Mouse (Mus musculus): ENCODE results near the gene Spocd1.
A peak's percentile ranks its signal among the peaks of the same experiment; 100 is the strongest.

Gene Spocd1

DNA sequence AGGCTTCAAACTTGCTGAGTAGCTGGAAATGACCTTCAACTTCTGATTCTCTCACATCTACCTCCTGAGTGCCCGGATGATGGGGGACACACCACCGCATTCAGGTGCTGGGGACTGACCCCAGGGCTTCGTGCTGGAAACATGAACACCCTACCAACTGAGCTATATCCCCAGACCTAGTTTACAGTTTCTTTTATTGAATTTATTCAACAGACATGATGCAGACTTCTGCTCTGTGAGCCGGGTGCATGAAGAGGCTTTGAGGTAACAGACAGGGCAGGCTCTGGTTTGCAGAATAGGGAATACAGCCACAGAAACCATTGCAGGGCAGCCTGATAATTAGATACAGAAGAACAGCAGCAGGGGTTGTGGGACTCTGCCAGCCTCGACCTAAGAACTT, 10.6 kb upstream of the Spocd1 start:
- no peak for DNase-seq (ENCODE audit: low spot score in 2 of 2)

DNA sequence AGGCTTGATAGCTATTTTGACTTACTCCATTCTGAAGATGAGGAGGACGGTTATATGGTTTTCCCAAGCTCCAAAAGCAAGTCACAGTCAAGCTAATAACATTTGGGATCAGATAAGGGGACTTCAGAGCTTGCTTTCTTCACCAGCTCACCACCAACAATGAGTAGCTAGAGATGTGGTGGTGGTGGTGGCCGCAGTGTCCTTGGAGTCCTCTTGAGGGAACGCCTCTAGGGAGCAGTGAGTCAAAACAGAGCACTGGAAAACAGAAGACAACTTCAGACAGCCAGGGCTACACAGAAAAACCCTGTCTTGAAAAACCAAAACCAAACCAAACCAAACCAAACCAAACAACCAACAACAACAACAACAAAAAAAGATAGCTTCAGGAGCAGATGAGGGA, 10.1 kb upstream of the Spocd1 start:
- no peak for DNase-seq (ENCODE audit: low spot score in 2 of 2)

GRCm38 (mm10) chr4:129920542-129921313, 8.3 kb upstream of the Spocd1 start:
- no peak for DNase-seq (ENCODE audit: low spot score in 2 of 2)

DNA sequence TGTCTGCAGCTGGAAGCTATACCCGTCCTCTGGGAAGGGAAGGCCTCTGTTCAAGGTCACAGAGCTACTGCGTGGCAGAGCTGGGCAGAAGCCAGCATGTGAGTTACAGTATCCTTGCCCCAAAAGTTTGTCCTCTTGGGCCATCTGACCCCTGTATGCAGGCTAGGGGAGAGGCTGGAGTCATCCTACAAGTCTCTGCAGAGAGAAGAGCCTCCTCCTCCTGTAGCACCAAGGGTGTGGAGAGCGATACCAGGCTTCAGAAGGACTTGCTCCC, 7.8 kb upstream of the Spocd1 start:
- DNase-seq (ENCODE audit: low spot score in 2 of 2): no peak

- no peak for DNase-seq (ENCODE audit: low spot score in 2 of 2)
Measured at GRCm38 (mm10) chr4:129924143-129924542, 4.9 kb upstream of the Spocd1 start.

DNA sequence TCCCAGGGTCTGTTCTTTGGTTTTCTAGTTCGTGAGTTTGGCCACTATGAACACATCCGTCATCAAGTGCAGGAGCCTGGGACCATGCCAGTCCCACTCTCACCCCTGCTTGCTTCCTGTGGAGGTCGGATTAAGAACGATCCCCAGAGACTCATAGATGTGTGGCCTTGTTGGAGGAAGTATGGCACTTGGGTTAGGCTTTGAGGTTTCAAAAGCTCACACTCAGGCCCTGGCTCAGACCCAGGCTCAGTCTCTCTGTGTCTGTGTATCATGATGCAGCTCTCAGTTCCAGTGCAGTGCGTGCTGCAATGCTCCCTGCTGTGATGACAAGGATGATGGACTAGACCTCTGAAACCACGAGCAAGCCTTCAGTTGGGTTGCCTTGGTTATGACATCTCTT, 4.4 kb upstream of the Spocd1 start:
- no peak for DNase-seq (ENCODE audit: low spot score in 2 of 2)

GRCm38 (mm10) chr4:129926544-129926943, 2.5 kb upstream of the Spocd1 start:
- DNase-seq (ENCODE audit: low spot score in 2 of 2): no peak

- DNase-seq (ENCODE audit: low spot score in 2 of 2): no peak
Measured at GRCm38 (mm10) chr4:129927091-129927490, 2.0 kb upstream of the Spocd1 start.

GRCm38 (mm10) chr4:129928124-129928751, 811 bp upstream of the Spocd1 start:
- peak; percentile 67 to 83 for DNase-seq (ENCODE audit: low spot score in 2 of 2)

DNA sequence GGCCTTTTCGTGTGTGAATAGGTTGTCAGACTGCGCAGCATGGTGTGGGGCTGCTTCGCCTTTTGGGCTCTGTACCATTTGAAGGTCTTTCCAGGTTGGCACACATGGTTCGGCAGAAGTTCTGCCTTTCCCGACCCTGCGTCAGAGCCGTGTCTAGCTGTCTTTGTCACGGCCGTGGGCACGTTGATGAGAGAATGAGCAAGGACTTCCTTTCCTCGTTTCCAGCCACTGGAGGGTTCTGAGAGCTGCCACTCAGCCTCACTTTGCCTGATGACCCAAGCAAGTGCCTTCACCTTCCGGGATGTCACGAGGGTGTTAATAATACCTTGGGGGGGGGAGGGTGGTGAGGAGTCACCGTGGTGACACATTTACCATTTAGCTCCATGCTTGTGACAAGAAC, 4.6 kb downstream of the Spocd1 start:
- no peak for DNase-seq (ENCODE audit: low spot score in 2 of 2)

- DNase-seq (ENCODE audit: low spot score in 2 of 2): no peak
Measured at GRCm38 (mm10) chr4:129934177-129934855, 5.3 kb downstream of the Spocd1 start.

DNA sequence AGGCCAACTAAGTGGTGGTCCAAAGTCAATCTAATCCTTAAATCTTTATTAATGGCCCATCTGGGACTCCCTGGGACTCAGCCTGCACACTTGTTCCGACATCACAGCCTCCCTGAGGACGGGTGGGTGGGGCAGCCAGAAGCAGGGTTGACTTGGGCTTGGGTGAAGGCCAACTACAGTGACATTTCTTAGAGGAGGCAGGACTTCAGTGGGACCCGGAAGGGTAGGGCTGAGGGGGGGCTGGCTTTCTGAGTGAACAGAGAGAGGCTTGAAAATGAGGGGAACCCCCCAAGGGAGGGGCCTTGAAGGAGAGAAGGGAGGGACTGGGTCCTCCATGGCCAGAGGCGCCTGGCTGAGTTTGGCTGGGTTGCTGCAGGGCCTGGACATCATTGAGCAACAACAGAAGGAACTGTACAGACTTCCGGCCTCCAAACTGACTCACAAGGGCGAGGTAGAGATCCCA, 22.3 kb downstream of the Spocd1 start:
- peak; percentile 20 to 76 for DNase-seq (ENCODE audit: low spot score in 2 of 2)

- no peak for DNase-seq (ENCODE audit: low spot score in 2 of 2)
Measured at GRCm38 (mm10) chr4:129952241-129952810, 23.3 kb downstream of the Spocd1 start.

- DNase-seq (ENCODE audit: low spot score in 2 of 2): no peak
Measured at GRCm38 (mm10) chr4:129954527-129954926, 25.5 kb downstream of the Spocd1 start.

- peak; percentile 50 to 55 for DNase-seq (ENCODE audit: low spot score in 2 of 2)
Measured at GRCm38 (mm10) chr4:129960180-129960944, 31.3 kb downstream of the Spocd1 start.

- DNase-seq (ENCODE audit: low spot score in 2 of 2): no peak
Measured at GRCm38 (mm10) chr4:129965294-129965693, 36.2 kb downstream of the Spocd1 start.

DNA sequence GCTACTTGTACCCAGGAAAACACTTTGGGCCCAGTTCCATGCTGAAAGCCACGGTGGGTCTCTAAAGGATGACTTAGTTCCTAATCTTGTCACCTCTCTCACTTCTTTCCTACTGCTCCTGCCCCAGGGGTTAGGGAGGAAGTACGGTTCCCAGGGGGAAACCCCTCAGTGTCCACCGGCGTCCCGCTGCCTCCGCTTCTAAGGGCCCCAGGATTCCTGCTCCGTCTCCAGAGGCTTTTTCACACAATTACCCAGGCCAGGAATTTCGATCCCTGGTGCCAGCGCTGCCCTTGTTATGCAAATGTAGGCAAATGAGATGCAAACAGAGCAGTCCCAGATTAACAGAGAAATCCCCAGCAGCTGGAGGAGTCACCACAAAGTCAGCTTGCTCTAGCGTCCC, 37.2 kb downstream of the Spocd1 start:
- no peak for DNase-seq (ENCODE audit: low spot score in 2 of 2)

DNA sequence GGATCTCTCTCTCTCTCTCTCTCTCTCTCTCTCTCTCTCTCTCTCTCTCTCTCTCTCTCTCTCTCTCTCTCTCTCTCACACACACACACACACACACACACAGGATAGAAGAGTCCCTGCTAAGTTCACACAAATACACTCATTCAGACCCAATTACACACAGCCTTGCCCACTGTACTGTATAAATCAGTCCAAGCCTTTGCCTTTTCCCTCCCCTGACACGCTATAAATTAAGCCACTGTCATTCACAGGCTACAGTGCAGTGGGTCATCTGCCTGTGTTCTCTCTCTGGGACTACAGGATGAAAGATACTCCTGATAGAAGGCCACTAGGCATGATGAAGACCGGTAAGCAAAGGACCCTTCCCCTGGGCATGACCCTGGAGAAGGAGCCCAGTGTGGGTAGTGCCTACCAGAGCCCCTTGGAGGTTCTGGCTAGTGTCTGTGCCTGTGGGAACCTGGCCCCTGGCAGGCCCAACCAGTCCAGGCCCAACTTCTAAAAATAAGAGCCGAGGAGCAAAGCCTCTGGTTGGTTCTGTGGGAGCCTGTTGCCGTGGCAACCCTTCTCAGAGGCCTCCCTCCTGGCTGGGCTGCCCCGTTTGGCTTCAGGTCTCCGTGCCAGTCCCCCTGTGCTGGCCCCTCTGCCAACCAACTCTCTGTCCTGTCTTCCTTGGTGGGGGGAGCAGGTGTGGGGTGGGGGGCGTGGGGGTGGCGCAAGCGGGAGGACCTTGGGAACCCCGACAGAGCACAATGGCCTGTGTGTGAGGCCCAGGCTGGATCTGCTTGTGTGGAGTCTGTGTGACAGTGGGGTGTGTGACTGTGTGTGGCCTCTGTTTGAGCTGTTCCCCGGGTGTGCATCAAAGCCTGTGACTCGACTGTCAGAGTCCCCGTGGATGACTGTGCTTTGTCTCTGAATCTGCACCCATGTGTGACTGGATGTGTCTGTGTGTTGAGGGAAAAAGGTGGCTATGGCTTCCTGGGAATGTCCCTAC, 38.3 kb downstream of the Spocd1 start:
- DNase-seq (ENCODE audit: low spot score in 2 of 2): no peak

DNA sequence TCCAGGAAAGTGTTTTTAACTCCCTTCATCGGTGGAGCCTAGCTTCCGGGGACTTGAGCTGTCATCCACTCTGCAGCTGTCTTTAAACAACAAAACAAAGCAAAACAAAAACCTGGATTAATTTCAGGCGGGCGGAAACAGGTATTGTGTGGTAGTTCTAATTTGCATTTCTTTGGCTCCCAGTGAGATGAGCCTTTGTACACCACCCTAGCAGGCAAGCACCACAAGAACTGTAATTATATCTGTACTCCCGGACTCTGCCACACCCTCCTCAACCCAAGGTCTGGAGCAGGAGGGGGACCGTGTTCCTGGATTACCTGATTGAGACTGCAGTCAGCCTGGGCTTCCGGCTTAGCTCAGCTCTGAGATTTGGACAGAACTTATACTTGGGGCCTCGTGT, 41.1 kb downstream of the Spocd1 start:
- no peak for DNase-seq (ENCODE audit: low spot score in 2 of 2)

DNA sequence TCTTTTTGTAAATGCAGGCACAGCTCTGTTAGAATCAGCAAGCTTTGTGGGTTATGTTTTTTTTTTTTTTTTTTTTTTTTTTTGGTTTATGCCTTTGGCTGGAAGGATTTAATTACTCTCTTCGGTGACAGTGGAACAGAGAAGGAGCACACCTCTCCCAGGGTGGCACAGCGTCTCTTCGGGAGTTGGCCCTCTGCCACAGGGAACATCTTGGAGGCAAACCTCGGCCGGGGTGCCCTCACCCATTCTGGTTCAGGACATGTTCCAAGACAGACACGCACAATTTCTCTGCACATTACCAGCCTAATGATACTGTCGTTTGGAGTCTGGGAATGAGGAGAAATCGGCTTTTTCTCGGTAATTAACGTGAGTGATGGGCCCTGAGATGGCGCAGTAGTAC, 41.8 kb downstream of the Spocd1 start:
- DNase-seq (ENCODE audit: low spot score in 2 of 2): no peak

DNA sequence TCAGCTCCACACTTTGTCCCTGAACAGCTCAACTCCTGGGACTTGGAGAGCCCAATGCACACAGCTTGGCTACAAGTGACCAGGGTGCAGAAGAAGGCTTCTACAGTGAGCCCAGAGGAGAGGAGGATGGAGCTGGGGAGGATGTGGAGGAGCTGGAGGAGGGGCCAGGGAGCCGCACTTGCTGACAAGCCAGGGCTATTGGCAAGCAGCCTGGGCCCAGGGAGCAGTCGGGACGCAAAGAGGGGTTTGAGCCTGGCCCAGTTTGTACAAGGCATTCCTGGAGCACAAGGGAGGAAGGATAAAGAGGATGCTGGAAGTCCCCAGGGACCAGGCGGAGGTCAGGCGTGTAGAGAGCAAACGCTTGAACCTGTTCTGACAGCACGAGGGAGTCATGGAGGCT, 42.9 kb downstream of the Spocd1 start:
- no peak for DNase-seq (ENCODE audit: low spot score in 2 of 2)
